Mouse (Mus musculus) limb, embryonic 13.5 days (tissue): ENCODE data around the gene 1700029J07Rik. TPM values are rescaled to one million over a fixed set of nuclear protein-coding genes. Genes with fewer than 3 reads are reported as not detected.

Experiments used
- ATAC-seq: fragments of 200-750 bp; cut with Nextera tagmentation; 2 replicates; pipeline ENCODE4 v1.8.0; 2017; ENCODE audit warnings: low read depth, moderate number of reproducible peaks, moderate TSS enrichment; ENCODE audit not compliant: low FRiP score
- H3K27ac ChIP-seq: fragments of 300-500 bp; sonication (generic); 2 replicates; pipeline ENCODE4 v1.5.1; 2015; ENCODE audit warnings: inconsistent platforms, mild to moderate bottlenecking, moderate library complexity
- H3K27me3 ChIP-seq: fragments of 300-500 bp; sonication (generic); 2 replicates; pipeline ENCODE4 v1.6.1; 2015; ENCODE audit warnings: mild to moderate bottlenecking, inconsistent platforms
- H3K36me3 ChIP-seq: fragments of 300-500 bp; sonication (generic); 2 replicates; pipeline ENCODE4 v1.6.1; 2015; ENCODE audit warnings: inconsistent platforms, mild to moderate bottlenecking, moderate library complexity
- H3K4me1 ChIP-seq: fragments of 300-500 bp; sonication (generic); 2 replicates; pipeline ENCODE4 v1.6.1; 2015; ENCODE audit warnings: inconsistent platforms
- H3K4me2 ChIP-seq: fragments of 300-500 bp; sonication (generic); replicated peaks from 2 replicates; pipeline ENCODE4 v1.6.1; 2015; ENCODE audit warnings: inconsistent platforms, mild to moderate bottlenecking, moderate library complexity
- H3K4me3 ChIP-seq: fragments of 300-500 bp; sonication (generic); 2 replicates; pipeline ENCODE4 v1.5.1; 2015; ENCODE audit warnings: moderate library complexity, mild to moderate bottlenecking, inconsistent platforms
- H3K9ac ChIP-seq: fragments of 300-500 bp; sonication (generic); 2 replicates; pipeline ENCODE4 v1.6.1; 2015; ENCODE audit warnings: mild to moderate bottlenecking, inconsistent platforms
- H3K9me3 ChIP-seq: fragments of 300-500 bp; sonication (generic); 2 replicates; pipeline ENCODE4 v1.6.1; 2016; ENCODE audit warnings: inconsistent platforms
- WGBS: fragments of 180-500 bp; shearing (Covaris S2); methylation state at CpG from one replicate; pipeline ENCODE4 v1.1.7; 2015; 5-methylcytosine and 5-hydroxymethylcytosine counted together
- polyA plus RNA-seq: library from polyadenylated mRNA; unstranded; fragments of >200 nt; fragmentation: Nextera tagmentation; extraction: Ambion mirVana; gene quantifications from 2 replicates; pipeline ENCODE4 v1.2.1, GENCODE M21; 2015

Gene 1700029J07Rik
- 3.3 and 3.7 TPM in 2 replicates for polyA plus RNA-seq

- Histone ChIP-seq H3K4me1 (peaks cover 14% of the 10 kb centered on the region), H3K9me3 (peaks cover 8% of the 10 kb centered on the region), H3K4me2 (peak within 1 kb of the TSS; percentile 70), H3K36me3 (peaks cover 21% of the 10 kb centered on the region), H3K27me3 (no peaks in the 10 kb centered on the region), H3K4me3 (peak within 1 kb of the TSS; percentile 67), H3K9ac (peak within 1 kb of the TSS; percentile 77), H3K27ac (peak within 1 kb of the TSS; percentile 86)
- peak; percentile 98 for ATAC-seq
- WGBS, result 2% methylated on average over 57 of the region's 57 CpGs
Measured at GRCm38 (mm10) chr8:45975126-45975836, at the start of gene 1700029J07Rik, which contains the start of gene Ufsp2. 1700029J07Rik (minus strand) TSS chr8:45975252. Ufsp2 (plus strand) TSS chr8:45975528.

- Histone ChIP-seq H3K4me2 (no peak overlapping the region), H3K4me1 (peaks cover 7% of the 10 kb centered on the region; the same call in 1 of the 2 replicates), H3K4me3 (no peak overlapping the region), H3K27me3 (no peaks in the 10 kb centered on the region), H3K27ac (no peak overlapping the region), H3K9ac (no peak overlapping the region), H3K36me3 (no peaks in the 10 kb centered on the region), H3K9me3 (no peaks in the 10 kb centered on the region)
- ATAC-seq, result no peak
- WGBS, result 40% methylated on average over 4 of the region's 4 CpGs
Measured at GRCm38 (mm10) chr8:46024392-46024791, 49.3 kb upstream of the 1700029J07Rik start.

- WGBS, result 91% methylated on average over 9 of the region's 9 CpGs
- no peak for ATAC-seq
Measured at GRCm38 (mm10) chr8:46022758-46023157, 47.7 kb upstream of the 1700029J07Rik start.

GRCm38 (mm10) chr8:46022203-46022602, 47.2 kb upstream of the 1700029J07Rik start:
- 83% methylated on average over 9 of the region's 9 CpGs for WGBS
- no peak for ATAC-seq
- Histone ChIP-seq H3K27ac (no peak overlapping the region), H3K9ac (no peak overlapping the region), H3K4me1 (peaks cover 7% of the 10 kb centered on the region; the same call in 1 of the 2 replicates), H3K4me3 (no peak overlapping the region), H3K27me3 (no peaks in the 10 kb centered on the region), H3K4me2 (no peak overlapping the region), H3K9me3 (no peaks in the 10 kb centered on the region), H3K36me3 (no peaks in the 10 kb centered on the region)

More at GRCm38 (mm10) chr8:46022758-46023157, 47.7 kb upstream of the 1700029J07Rik start:
- H3K4me1 ChIP-seq, result peaks cover 7% of the 10 kb centered on the region; the same call in 1 of the 2 replicates
- H3K4me2 ChIP-seq, result no peak overlapping the region
- H3K27ac ChIP-seq, result no peak overlapping the region
- H3K9me3 ChIP-seq, result no peaks in the 10 kb centered on the region
- H3K36me3 ChIP-seq, result no peaks in the 10 kb centered on the region
- H3K9ac ChIP-seq, result no peak overlapping the region
- H3K27me3 ChIP-seq, result no peaks in the 10 kb centered on the region
- H3K4me3 ChIP-seq, result no peak overlapping the region

- Histone ChIP-seq H3K4me2 (peak overlapping the region; percentile 54), H3K36me3 (no peaks in the 10 kb centered on the region), H3K4me1 (peaks cover 14% of the 10 kb centered on the region), H3K27me3 (no peaks in the 10 kb centered on the region), H3K9ac (peak overlapping the region; percentile 45; the same call in 1 of the 2 replicates), H3K9me3 (no peaks in the 10 kb centered on the region), H3K4me3 (peak overlapping the region; percentile 22), H3K27ac (no peak overlapping the region)
- 0 out of 2 replicates have a peak, but pooled peaks have one; percentile 40 for ATAC-seq
- 6% methylated on average over 17 of the region's 17 CpGs for WGBS
Measured at GRCm38 (mm10) chr8:46010746-46011680, 36.0 kb upstream of the 1700029J07Rik start.

- ATAC-seq, result 0 out of 2 replicates have a peak, but pooled peaks have one; percentile 19
- H3K36me3 ChIP-seq, result no peaks in the 10 kb centered on the region
- no peaks in the 10 kb centered on the region for H3K9me3 ChIP-seq
- no peaks in the 10 kb centered on the region for H3K27me3 ChIP-seq
- peak overlapping the region; percentile 54 for H3K4me2 ChIP-seq
- peak overlapping the region; percentile 22 for H3K4me3 ChIP-seq
- WGBS, result 57% methylated on average over 2 of the region's 2 CpGs
- H3K27ac ChIP-seq, result no peak overlapping the region
- H3K9ac ChIP-seq, result no peak overlapping the region
- peaks cover 14% of the 10 kb centered on the region for H3K4me1 ChIP-seq
Measured at GRCm38 (mm10) chr8:46010306-46010705, 35.3 kb upstream of the 1700029J07Rik start.

- WGBS, result 37% methylated on average over 3 of the region's 3 CpGs
Measured at GRCm38 (mm10) chr8:46007050-46007672, 32.1 kb upstream of the 1700029J07Rik start.

GRCm38 (mm10) chr8:46005596-46005995, 30.5 kb upstream of the 1700029J07Rik start, which contains the start of gene Ankrd37:
Ankrd37 (minus strand) TSS chr8:46005707.
- H3K27me3 ChIP-seq, result no peaks in the 10 kb centered on the region
- 75% methylated on average over 4 of the region's 4 CpGs for WGBS
- no peak for ATAC-seq

More at GRCm38 (mm10) chr8:46007050-46007672, 32.1 kb upstream of the 1700029J07Rik start:
- H3K4me1 ChIP-seq, result peaks cover 14% of the 10 kb centered on the region
- no peak overlapping the region for H3K4me3 ChIP-seq
- ATAC-seq, result no peak
- H3K27me3 ChIP-seq, result no peaks in the 10 kb centered on the region
- H3K9me3 ChIP-seq, result no peaks in the 10 kb centered on the region
- H3K4me2 ChIP-seq, result no peak overlapping the region
- no peak overlapping the region for H3K9ac ChIP-seq
- H3K36me3 ChIP-seq, result no peaks in the 10 kb centered on the region
- H3K27ac ChIP-seq, result no peak overlapping the region

GRCm38 (mm10) chr8:45999784-46000705, 25.0 kb upstream of the 1700029J07Rik start:
- peaks cover 23% of the 10 kb centered on the region for H3K36me3 ChIP-seq
- WGBS, result 6% methylated on average over 55 of the region's 55 CpGs
- H3K27me3 ChIP-seq, result no peaks in the 10 kb centered on the region
- H3K9me3 ChIP-seq, result no peaks in the 10 kb centered on the region
- H3K4me1 ChIP-seq, result peaks cover 14% of the 10 kb centered on the region
- peak overlapping the region; percentile 87 for H3K4me2 ChIP-seq
- peak overlapping the region; percentile 55 for H3K4me3 ChIP-seq
- peak; percentile 99 for ATAC-seq
- peak overlapping the region; percentile 88 for H3K9ac ChIP-seq
- H3K27ac ChIP-seq, result peak overlapping the region; percentile 97

More at GRCm38 (mm10) chr8:46005596-46005995, 30.5 kb upstream of the 1700029J07Rik start, which contains the start of gene Ankrd37:
- Histone ChIP-seq H3K36me3 (no peaks in the 10 kb centered on the region), H3K27ac (no peak within 1 kb of the TSS), H3K9ac (no peak within 1 kb of the TSS), H3K4me2 (no peak within 1 kb of the TSS), H3K4me3 (no peak within 1 kb of the TSS), H3K4me1 (peaks cover 5% of the 10 kb centered on the region), H3K9me3 (no peaks in the 10 kb centered on the region)

GRCm38 (mm10) chr8:45999138-45999783, 24.2 kb upstream of the 1700029J07Rik start, which contains the start of gene Lrp2bp:
Lrp2bp (plus strand) TSS chr8:45999303.
- no peaks in the 10 kb centered on the region for H3K9me3 ChIP-seq
- WGBS, result 2% methylated on average over 22 of the region's 22 CpGs
- H3K36me3 ChIP-seq, result peaks cover 23% of the 10 kb centered on the region
- peaks cover 14% of the 10 kb centered on the region for H3K4me1 ChIP-seq
- peak within 1 kb of the TSS; percentile 97 for H3K27ac ChIP-seq
- H3K4me2 ChIP-seq, result peak within 1 kb of the TSS; percentile 87
- ATAC-seq, result no peak
- H3K4me3 ChIP-seq, result peak within 1 kb of the TSS; percentile 55
- H3K27me3 ChIP-seq, result no peaks in the 10 kb centered on the region
- peak within 1 kb of the TSS; percentile 88 for H3K9ac ChIP-seq
